Mouse (Mus musculus) intestine, embryonic 15.5 days (tissue): Measurements from ENCODE around the gene Tbc1d8. TPM values are rescaled to one million over a fixed set of nuclear protein-coding genes. Genes with fewer than 3 reads are reported as not detected.

ENCODE experiments used
- ATAC-seq: fragments of 200-750 bp; cut with Nextera tagmentation; 2 replicates; pipeline ENCODE4 v1.8.0; 2017; ENCODE audit warnings: moderate TSS enrichment, moderate library complexity
- H3K27ac ChIP-seq: fragments of 300-500 bp; sonication (generic); 2 replicates; pipeline ENCODE4 v1.5.1; 2015; ENCODE audit warnings: mild to moderate bottlenecking, inconsistent platforms
- H3K27me3 ChIP-seq: fragments of 300-500 bp; sonication (generic); replicated peaks from 2 replicates; pipeline ENCODE4 v1.6.1; 2015; ENCODE audit warnings: inconsistent platforms
- H3K36me3 ChIP-seq: fragments of 300-500 bp; sonication (generic); 2 replicates; pipeline ENCODE4 v1.6.1; 2015; ENCODE audit warnings: inconsistent platforms
- H3K4me1 ChIP-seq: fragments of 300-500 bp; sonication (generic); replicated peaks from 2 replicates; pipeline ENCODE4 v1.6.1; 2015; ENCODE audit warnings: inconsistent platforms
- H3K4me2 ChIP-seq: fragments of 300-500 bp; sonication (generic); replicated peaks from 2 replicates; pipeline ENCODE4 v1.6.1; 2015; ENCODE audit warnings: mild to moderate bottlenecking, inconsistent platforms
- H3K4me3 ChIP-seq: fragments of 300-500 bp; sonication (generic); replicated peaks from 2 replicates; pipeline ENCODE4 v1.5.1; 2015; ENCODE audit warnings: inconsistent platforms
- H3K9ac ChIP-seq: fragments of 300-500 bp; sonication (generic); 2 replicates; pipeline ENCODE4 v1.6.1; 2015; ENCODE audit warnings: inconsistent platforms
- H3K9me3 ChIP-seq: fragments of 300-500 bp; sonication (generic); 2 replicates; pipeline ENCODE4 v1.6.1; 2016; ENCODE audit warnings: inconsistent platforms
- WGBS: fragments of 180-500 bp; shearing (Covaris S2); methylation state at CpG from one replicate; pipeline ENCODE4 v1.1.7; 2015; 5-methylcytosine and 5-hydroxymethylcytosine counted together
- polyA plus RNA-seq: library from polyadenylated mRNA; unstranded; fragments of >200 nt; fragmentation: Nextera tagmentation; extraction: Ambion mirVana; gene quantifications from 2 replicates; pipeline ENCODE4 v1.2.1, GENCODE M21; 2015

Gene Tbc1d8
- polyA plus RNA-seq, 1 experiment from 2014 or later = 8.7 TPM

DNA sequence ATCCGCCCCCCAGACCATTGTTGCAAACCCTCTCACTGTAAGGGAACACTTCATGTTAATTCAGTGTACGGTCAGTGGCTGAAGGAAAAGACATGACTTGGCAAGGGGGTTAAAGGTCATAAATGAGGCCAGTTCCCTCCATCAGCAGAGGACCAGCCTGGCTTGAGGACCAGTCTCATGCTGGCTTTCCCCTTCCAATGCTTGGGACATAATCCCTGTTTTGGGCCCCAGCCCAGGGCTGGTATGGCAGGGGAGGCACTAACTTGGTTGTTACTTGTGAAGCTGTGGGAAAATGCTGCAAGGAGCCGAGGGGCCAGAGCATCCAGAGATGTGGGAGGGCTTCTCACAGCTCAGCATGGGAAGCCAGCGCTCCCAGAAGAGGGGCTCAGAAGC, 23.8 kb downstream of the Tbc1d8 start:
- Histone ChIP-seq H3K36me3 (no peaks in the 10 kb centered on the region), H3K4me3 (no peak overlapping the region), H3K9ac (no peak overlapping the region), H3K27me3 (no peaks in the 10 kb centered on the region), H3K4me1 (peaks cover 18% of the 10 kb centered on the region; the same call in 1 of the 2 replicates), H3K9me3 (no peaks in the 10 kb centered on the region), H3K4me2 (no peak overlapping the region; the same call in 1 of the 2 replicates), H3K27ac (peak overlapping the region; percentile 22; the same call in 1 of the 2 replicates)
- WGBS = 63% methylated on average over 4 of the region's 4 CpGs
- ATAC-seq = no peak

DNA sequence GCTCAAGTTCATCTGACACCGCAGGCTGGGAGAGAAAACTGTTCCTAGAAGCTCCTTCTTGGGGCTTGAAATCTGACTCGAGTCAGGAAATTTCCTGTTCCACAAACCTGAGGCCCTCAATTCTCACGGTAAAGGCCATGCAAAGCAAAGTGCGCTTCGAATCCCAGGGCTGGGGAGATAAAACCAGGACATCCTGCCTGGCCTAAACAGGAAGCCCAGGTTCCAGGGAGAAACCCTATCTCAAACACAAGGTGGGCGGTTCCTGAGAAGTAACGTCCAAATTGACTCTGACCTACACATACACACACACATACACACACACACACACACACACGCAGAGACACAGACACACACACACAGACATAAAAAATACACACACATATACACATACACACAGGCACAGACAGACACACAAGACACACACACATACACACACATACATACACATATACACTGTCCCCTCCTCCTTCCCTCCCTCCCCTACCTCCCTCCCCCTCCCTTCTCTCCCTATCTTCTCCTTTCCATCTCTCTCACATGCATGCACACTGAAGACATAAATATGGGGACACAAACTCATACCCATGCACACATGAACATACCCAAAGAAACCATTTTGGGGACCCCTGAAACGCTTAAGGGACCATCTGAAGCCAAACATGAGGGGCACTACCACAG, 24.3 kb downstream of the Tbc1d8 start:
- Histone ChIP-seq H3K9ac (no peak overlapping the region), H3K27me3 (no peaks in the 10 kb centered on the region), H3K4me2 (no peak overlapping the region), H3K4me3 (no peak overlapping the region), H3K27ac (0 out of 2 replicates have a peak overlapping the region, but pooled peaks have one; percentile 22), H3K36me3 (no peaks in the 10 kb centered on the region), H3K4me1 (peaks cover 21% of the 10 kb centered on the region; the same call in 1 of the 2 replicates), H3K9me3 (no peaks in the 10 kb centered on the region)
- no peak for ATAC-seq
- 66% methylated on average over 9 of the region's 9 CpGs for WGBS

DNA sequence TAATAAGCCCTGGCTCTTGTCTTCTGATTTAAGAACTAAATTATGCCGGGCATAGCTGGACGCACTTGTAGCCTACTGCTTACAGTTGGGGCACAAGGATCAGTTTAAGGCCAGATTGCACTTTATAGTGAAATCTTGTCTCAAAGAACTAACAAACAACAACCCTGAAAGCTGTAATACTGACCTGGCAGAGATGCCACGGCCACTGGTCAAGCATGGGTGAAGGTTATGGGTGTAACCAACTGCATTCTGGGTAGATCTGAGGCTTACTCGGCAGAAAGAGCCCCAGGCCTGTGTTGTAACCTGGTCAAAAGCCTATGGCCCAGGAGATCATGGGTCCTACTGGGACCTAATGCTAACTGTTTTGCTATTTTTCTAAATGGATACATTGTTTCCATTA, 26.4 kb downstream of the Tbc1d8 start:
- Histone ChIP-seq H3K9me3 (no peaks in the 10 kb centered on the region), H3K4me2 (no peak overlapping the region), H3K9ac (no peak overlapping the region), H3K27me3 (no peaks in the 10 kb centered on the region), H3K27ac (no peak overlapping the region), H3K36me3 (no peaks in the 10 kb centered on the region), H3K4me1 (peaks cover 25% of the 10 kb centered on the region), H3K4me3 (no peak overlapping the region)
- no peak for ATAC-seq
- 91% methylated on average over 4 of the region's 4 CpGs for WGBS

DNA sequence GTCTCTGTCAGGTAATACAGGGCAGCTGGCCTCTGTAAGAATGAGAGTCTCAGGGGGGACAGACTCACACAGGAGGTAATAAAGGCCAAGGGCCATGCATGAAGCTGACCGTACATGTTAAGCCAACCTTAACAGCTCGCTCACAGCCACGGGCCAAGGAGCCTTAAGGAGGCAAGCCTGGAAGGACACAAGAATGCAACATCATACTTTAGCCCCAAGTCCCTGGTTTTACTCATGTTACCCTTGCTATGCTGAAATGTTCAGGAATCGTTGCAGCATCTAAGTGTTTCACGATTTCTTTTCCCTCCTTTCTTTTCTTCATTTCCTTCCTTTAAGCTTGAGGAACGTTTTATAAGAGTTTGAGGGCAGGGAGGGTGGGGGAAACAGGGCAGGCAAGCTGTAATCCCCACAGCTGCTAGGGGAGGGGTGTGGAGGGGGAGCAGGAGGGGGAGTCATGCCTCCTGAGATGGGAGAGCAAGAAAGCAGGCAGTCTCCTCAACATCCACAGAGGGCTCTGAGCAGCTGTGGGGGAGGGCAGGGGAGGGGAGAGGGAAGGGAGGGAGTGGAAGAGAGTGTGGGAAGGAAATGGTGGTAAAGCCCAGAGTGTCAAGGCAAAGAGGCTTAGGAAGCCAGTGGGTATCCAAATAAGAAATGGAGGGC, 28.4 kb downstream of the Tbc1d8 start:
- no peak overlapping the region for H3K9ac ChIP-seq

DNA sequence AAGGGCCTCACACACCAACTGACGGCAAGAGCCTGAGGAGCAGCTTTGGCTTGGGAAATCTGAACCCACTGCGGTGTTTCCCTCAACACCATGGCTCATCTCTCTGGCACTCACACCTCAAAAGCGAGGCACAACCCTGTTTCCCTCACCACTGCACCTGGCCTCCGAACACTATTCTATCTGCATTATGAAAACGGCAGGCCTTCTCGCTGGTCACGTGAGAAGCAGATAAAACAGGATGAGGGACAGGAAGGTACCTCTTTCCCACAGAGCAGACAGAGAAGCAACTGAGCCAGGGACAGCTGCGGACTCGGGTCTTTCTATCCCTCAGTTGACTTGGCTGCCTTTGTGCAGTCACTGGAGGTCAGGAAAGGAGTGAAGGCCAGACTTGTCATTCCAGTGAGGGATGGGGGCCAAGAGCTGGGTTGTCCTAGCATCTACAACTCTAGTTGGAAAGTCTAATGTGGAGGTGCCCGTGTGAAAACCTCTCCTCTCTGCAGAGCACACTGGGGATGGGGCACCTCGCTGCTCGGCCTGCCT, 29.2 kb downstream of the Tbc1d8 start:
- no peaks in the 10 kb centered on the region for H3K27me3 ChIP-seq
- ATAC-seq = no peak
- no peaks in the 10 kb centered on the region for H3K9me3 ChIP-seq
- H3K4me2 ChIP-seq = no peak overlapping the region
- H3K36me3 ChIP-seq = no peaks in the 10 kb centered on the region
- no peak overlapping the region for H3K4me3 ChIP-seq
- no peak overlapping the region for H3K27ac ChIP-seq
- peaks cover 17% of the 10 kb centered on the region for H3K4me1 ChIP-seq
- H3K9ac ChIP-seq = no peak overlapping the region
- 83% methylated on average over 12 of the region's 12 CpGs for WGBS

More for the DNA sequence above, 28.4 kb downstream of the Tbc1d8 start:
- Histone ChIP-seq H3K4me2 (no peak overlapping the region), H3K4me3 (no peak overlapping the region), H3K27ac (no peak overlapping the region), H3K27me3 (no peaks in the 10 kb centered on the region), H3K4me1 (peaks cover 21% of the 10 kb centered on the region), H3K9me3 (no peaks in the 10 kb centered on the region), H3K36me3 (no peaks in the 10 kb centered on the region)
- WGBS = 54% methylated on average over 6 of the region's 6 CpGs
- ATAC-seq = no peak

DNA sequence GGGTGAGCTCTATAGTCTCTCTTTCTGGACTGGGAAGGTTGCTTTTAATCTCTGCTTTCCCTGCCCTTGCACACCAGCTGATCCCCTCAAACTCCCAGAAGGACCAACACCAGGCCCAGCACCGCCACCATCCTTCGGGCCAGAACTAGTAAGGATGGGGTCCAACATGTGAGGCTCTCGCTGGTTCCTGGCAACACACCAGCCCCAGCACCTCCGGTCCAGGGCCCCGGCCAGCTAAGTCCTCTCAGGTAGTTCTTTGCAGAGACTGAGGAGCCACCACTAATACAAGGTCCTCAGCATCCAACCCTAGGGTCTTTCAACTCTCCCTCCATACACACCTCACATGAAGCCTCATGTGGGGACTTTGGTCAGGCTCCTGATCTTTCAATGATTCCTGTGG, 29.7 kb downstream of the Tbc1d8 start:
- H3K27me3 ChIP-seq = no peaks in the 10 kb centered on the region
- no peak overlapping the region for H3K27ac ChIP-seq
- H3K36me3 ChIP-seq = no peaks in the 10 kb centered on the region
- ATAC-seq = no peak
- H3K9me3 ChIP-seq = no peaks in the 10 kb centered on the region
- 96% methylated on average over 5 of the region's 5 CpGs for WGBS
- peaks cover 18% of the 10 kb centered on the region for H3K4me1 ChIP-seq
- no peak overlapping the region for H3K9ac ChIP-seq
- no peak overlapping the region for H3K4me3 ChIP-seq
- no peak overlapping the region for H3K4me2 ChIP-seq

DNA sequence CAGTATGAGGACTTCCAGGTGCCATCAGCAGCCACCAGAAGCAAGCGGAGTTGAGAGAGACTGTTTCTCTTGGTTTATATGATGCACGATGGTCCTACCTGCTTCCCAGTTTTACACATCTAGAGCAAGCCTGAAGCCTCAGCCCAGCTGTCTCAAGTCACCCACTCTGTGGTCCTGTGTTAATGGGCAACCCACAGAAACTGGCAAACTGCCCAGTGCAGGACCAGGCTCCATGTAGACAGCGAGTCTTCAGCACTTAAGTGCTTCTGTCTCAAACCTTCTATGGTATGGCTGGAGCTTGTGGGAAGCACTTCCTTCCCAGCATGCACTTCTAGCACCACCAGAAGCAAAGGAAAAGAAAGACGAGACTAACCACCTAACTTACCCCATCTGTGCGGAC, 30.3 kb downstream of the Tbc1d8 start:
- Histone ChIP-seq H3K36me3 (no peaks in the 10 kb centered on the region), H3K27me3 (no peaks in the 10 kb centered on the region), H3K27ac (no peak overlapping the region), H3K9me3 (no peaks in the 10 kb centered on the region), H3K9ac (no peak overlapping the region), H3K4me2 (no peak overlapping the region), H3K4me3 (no peak overlapping the region), H3K4me1 (peaks cover 23% of the 10 kb centered on the region)
- ATAC-seq = peak; percentile 40; the same call in 1 of the 2 replicates
- 67% methylated on average over 5 of the region's 5 CpGs for WGBS

DNA sequence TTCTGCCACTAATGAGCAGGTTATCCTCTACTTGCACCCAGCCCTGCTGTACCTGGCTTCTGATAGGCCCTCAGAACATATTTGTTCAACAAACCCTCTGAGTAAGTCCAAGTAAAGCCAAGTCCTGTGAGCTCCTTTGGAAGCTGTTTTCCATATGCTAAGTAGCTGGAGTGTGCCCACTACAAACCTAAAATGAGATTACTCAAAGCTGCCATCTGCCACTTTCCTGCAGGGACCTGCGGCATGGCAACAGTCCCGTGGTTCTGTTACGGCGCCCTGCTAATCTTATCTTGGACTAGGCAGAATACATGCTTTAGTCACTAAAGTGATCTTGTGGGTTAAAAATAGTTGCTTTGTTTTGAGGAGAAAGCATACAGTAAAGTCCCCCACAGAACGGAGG, 32.4 kb downstream of the Tbc1d8 start:
- no peak overlapping the region for H3K4me2 ChIP-seq
- no peak overlapping the region for H3K27ac ChIP-seq
- 73% methylated on average over 5 of the region's 5 CpGs for WGBS
- no peak overlapping the region for H3K9ac ChIP-seq
- ATAC-seq = no peak
- peaks cover 26% of the 10 kb centered on the region for H3K4me1 ChIP-seq
- H3K27me3 ChIP-seq = no peaks in the 10 kb centered on the region
- no peaks in the 10 kb centered on the region for H3K36me3 ChIP-seq
- H3K4me3 ChIP-seq = no peak overlapping the region
- no peaks in the 10 kb centered on the region for H3K9me3 ChIP-seq

DNA sequence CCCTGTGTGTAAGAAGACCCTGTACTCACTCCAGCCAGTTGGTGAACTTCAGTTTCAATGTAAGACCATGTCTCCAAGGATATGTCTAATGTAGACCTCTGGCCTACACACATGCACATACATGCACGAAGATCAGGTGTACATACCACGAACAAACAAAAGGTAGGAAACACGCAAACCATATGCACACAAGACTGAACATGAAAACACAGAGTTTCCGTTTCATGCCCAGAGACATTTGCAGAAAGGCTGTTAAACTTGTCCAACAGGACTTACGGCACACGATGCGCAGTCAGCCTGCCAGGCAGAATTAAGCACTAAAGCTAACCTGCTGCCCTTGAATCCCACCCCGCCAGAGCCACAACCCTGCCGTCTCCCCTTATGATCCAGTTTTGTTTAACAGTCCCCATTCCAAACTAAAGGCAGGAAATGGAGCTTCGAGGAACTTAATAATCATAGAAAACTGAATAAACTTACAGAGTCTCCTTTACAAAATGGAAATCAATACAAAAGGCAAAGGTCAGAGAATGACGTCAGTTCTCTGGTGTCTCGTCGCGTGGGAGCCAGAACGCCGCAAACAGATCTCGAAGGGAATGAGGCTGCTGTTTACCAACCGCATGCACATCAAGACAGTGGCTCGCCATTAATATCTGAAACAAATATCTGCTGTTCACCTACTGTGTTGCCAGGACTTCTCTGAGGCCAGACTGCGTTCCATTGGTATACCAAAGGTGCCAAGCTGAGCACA, 33.1 kb downstream of the Tbc1d8 start:
- Histone ChIP-seq H3K9ac (no peak overlapping the region), H3K4me2 (0 out of 2 replicates have a peak overlapping the region, but pooled peaks have one; percentile 18), H3K27me3 (no peaks in the 10 kb centered on the region), H3K9me3 (no peaks in the 10 kb centered on the region), H3K4me1 (peaks cover 23% of the 10 kb centered on the region), H3K4me3 (no peak overlapping the region), H3K36me3 (no peaks in the 10 kb centered on the region), H3K27ac (no peak overlapping the region)
- ATAC-seq = 0 out of 2 replicates have a peak, but pooled peaks have one; percentile 15
- WGBS = 51% methylated on average over 20 of the region's 20 CpGs

DNA sequence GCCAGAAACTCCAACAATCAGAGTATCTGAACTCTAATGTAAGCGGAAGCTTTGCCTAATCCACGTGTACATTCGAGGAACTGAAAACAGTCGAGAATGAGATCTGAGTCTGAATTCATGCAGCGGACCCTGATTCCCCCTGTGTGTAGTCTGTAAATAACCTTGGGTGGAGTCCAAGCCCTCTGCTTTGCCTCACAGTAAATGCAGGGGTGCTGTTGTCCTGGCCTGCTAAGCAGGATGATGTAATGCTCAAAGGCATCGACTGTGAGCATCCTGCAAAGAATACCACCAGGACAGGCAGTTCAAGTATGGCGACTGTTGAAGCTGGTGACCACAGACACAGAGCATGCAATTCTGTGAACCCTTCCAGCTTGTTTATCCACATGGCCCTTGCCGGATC, 34.8 kb downstream of the Tbc1d8 start:
- Histone ChIP-seq H3K27me3 (no peaks in the 10 kb centered on the region), H3K4me1 (peaks cover 14% of the 10 kb centered on the region), H3K4me2 (no peak overlapping the region), H3K9ac (no peak overlapping the region), H3K36me3 (no peaks in the 10 kb centered on the region), H3K9me3 (no peaks in the 10 kb centered on the region), H3K4me3 (no peak overlapping the region), H3K27ac (no peak overlapping the region)
- ATAC-seq = peak; percentile 31; the same call in 1 of the 2 replicates
- 53% methylated on average over 8 of the region's 8 CpGs for WGBS

DNA sequence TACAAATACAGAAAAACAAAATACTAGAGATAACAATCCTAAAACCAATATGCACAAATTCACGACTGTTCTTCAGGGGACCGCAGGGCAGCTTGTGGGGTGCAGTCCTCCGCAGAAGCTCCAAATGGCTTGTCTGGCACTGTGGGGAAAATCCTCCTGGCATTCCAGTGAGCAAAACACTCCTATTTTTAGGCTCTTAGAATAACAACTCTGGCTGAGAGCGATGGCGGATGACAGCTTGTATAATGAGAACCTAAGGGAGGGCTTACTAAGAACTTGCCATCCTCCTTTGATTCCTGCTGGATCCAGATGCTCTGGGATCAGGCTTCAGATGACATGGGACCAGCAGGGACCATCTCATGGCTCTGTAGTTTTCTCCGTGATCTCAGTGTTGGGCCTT, 36.9 kb downstream of the Tbc1d8 start:
- Histone ChIP-seq H3K4me2 (no peak overlapping the region), H3K27ac (no peak overlapping the region), H3K27me3 (no peaks in the 10 kb centered on the region), H3K4me3 (no peak overlapping the region), H3K9ac (no peak overlapping the region), H3K36me3 (no peaks in the 10 kb centered on the region), H3K4me1 (peaks cover 12% of the 10 kb centered on the region), H3K9me3 (no peaks in the 10 kb centered on the region)
- ATAC-seq = no peak
- WGBS = 77% methylated on average over 6 of the region's 6 CpGs
